Mouse (Mus musculus): ENCODE data around the gene Olfr638.
"Not testable (repeated sequence)": the region's sequence is repeated elsewhere in the genome, so short reads cannot be mapped to it uniquely, and the experiment has no call there.

The Olfr638 gene

GRCm38 (mm10) chr7:103998446-103998845, at the start of gene Olfr638:
Olfr638 (plus strand) TSS chr7:103998746.
- no peak for DNase-seq

DNA sequence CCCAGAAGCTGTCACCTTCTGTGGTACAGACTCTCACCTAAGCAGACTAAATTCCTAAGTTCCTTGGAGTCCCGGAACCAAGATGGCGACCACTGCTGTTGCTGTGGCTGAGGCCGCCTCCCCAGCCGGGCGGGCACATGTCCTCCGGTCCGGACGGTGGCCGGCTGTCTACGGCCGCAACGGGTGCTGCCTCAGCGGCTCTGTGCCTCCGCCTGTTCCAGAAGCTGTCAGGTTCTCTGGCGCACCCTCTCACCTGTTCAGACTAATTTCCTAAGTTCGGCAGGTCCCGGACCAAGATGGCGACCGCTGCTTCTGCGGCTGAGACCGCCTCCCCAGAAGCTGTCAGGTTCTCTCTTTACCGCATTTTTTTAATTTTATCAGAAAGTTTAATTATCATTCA, 31.7 kb upstream of the Olfr638 start:
- DNase-seq = not testable (repeated sequence)

DNA sequence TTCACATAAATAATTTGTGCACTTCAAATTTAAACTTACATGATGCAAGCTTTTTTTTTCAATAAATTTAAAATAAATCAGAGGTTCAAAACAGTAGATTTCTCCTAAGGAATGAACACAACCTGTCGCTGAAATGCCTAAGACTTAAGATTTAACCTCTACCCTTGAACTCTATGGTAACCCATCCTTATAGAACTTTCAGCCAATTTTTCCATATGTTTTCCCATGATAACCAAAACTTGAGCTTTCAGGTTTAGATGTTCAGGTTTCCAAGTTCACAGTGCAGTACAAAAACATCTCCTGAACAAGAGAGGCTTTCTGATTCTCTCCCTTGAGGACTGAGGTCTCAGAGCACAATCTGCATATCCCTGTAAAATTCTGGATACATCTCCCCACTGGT, 27.7 kb upstream of the Olfr638 start, which contains the start of gene Olfr635:
Gene Olfr635, plus strand, starts transcription at position 301 of the 400 bp plus-strand sequence.
- no peak for DNase-seq

- DNase-seq = no peak
These were observed 26.8 kb upstream of the Olfr638 start for GRCm38 (mm10) chr7:103971782-103972181.

DNA sequence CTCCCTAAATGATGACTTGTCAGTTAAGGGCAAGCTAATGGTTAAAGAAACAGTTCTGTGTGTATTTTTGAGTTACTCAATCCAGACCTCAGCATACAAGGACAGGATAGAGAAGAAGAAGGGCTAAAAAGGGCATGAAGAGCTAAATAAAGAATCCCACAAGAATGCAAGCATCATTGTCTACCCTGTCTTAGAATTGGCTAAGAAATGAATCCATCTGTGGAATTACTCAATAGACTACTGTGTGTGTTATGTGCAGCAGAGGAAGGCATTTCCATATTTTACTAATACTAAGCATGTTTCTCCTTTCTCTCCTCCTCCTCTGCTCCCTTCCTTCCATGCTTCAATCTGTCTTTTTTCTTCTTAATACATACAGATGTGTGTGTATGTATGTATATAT, 578 bp downstream of the Olfr638 start:
- DNase-seq = no peak

- no peak for DNase-seq
These were observed 18.7 kb downstream of the Olfr638 start, which contains the start of gene Olfr639 for GRCm38 (mm10) chr7:104017203-104017602. Olfr639 (minus strand) TSS chr7:104017303.

DNA sequence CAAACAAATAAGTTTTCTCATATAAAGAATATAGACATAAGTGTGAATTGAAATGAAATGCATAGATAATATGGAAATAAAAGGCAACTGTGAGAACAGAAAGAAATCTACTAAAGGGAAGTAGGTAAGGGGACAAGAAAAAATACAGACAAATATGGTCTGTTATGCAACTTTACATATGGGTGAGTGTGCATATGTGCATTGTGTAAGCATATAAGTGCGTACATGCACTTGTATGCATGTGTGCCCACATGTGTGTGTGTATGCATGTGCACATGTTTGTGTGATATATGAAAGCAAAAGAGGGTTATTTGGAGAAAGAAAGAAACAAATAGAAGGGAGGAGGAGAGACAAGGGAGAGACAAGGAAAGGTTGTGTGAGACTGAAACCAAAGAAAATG, 20.4 kb downstream of the Olfr638 start:
- DNase-seq = no peak

- no peak for DNase-seq
These were observed 23.1 kb downstream of the Olfr638 start for GRCm38 (mm10) chr7:104021651-104022050.

DNA sequence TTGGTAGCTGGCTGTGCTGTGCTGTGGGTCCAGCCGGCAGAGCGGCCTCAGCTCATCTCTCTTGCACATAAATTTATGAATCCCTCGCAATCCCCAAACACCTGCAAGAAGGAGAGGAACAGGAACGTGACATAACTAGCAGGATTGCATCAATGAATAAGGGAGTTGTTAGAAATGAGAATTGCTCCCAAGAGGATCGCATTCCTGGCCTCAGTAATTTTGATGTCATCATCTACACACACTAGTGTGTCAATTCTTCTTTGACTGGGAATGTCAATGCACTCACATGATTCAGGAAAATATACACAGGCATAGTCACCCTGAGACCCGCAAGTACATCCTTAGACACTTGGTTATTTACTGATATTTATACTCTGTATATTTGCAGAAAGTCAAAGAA, 26.9 kb downstream of the Olfr638 start, which contains the start of gene Olfr640:
Gene Olfr640, minus strand, starts transcription at position 101 of the 400 bp plus-strand sequence.
- no peak for DNase-seq

DNA sequence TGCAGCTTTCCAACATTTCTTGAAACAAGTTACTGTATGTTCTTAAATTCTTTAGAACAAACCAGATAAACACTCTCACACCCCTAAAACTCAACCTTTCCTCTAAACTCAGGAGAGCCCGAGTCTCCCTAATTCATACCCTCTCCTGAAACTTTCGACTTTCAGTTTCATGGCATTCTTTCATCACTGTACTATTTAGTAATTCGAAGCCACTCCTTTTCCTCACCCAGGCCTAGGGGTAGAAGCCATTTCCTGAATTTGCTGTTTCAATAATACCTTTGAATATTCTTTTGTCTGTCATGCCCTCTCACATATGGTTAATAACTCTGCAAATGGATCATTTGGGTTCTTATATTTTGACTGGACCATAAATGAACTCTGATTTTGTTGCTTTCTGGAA, 28.4 kb downstream of the Olfr638 start:
- no peak for DNase-seq

DNA sequence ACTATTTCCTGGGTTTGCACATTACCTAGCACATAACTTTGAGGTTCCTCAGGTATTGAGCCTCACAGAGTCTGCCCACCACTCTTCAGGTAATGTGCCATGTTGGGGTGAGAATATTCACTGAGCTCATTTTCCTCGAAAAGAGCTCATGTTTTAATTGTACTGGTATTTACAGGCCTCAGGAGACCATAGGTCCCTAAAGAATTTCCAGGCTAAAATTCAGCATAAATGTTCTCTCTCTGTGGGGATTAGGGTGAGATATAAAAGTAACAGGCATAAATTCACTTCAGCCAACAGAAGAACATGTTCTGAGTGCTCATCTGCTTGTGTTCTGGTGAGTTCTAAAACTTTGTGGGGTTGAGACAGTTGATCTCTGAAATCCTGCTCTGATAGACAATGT, 36.6 kb downstream of the Olfr638 start, which contains the start of gene Olfr641:
Gene Olfr641, plus strand, starts transcription at position 301 of the 400 bp plus-strand sequence.
- DNase-seq = no peak

DNA sequence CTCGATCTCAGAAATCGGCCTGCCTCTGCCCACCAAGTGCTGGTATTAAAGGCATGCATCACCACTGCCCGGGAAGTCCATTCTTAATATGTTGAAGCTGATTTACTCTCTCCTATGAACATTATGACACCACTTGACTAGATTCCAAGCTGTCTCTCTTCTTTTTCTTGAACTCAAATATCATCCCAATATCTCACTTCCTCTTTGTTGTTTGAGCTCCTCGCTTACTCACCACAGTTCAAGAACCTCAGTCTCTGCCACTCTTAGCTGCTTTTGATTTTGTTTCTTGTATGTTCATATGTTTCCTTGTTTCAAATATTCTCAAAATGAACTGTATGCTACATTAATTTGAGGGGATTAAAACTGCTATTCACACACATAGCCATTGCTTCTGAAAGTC, 52.2 kb downstream of the Olfr638 start:
- no peak for DNase-seq

DNA sequence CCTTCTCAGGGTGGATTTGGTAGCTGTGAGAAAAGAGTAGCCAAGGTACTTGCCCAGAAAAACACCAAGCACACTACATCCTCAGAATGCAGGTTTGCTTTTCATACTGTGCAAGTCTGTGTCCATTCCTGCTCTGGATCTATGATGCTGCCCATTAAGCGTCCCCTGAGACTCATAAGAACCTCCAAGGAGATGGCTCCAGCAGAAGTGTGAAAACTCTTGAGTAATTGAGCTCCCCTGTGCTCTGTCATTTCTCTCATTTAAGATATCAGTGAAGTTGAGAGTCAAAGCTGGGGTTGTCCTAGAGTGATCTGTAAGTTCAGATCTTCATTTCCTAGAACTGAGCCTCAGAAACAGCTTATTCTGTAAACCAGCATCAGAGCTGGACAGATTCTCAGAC, 54.0 kb downstream of the Olfr638 start, which contains the start of gene Olfr642:
Gene Olfr642, minus strand, starts transcription at position 101 of the 400 bp plus-strand sequence.
- DNase-seq = no peak
